Mouse (Mus musculus): ENCODE measurements around the gene Ddx49. TPM values are rescaled to one million over a fixed set of nuclear protein-coding genes. Genes with fewer than 3 reads are reported as not detected.

The Ddx49 gene
- polyA plus RNA-seq, 1 experiment: 45.0 TPM

DNA sequence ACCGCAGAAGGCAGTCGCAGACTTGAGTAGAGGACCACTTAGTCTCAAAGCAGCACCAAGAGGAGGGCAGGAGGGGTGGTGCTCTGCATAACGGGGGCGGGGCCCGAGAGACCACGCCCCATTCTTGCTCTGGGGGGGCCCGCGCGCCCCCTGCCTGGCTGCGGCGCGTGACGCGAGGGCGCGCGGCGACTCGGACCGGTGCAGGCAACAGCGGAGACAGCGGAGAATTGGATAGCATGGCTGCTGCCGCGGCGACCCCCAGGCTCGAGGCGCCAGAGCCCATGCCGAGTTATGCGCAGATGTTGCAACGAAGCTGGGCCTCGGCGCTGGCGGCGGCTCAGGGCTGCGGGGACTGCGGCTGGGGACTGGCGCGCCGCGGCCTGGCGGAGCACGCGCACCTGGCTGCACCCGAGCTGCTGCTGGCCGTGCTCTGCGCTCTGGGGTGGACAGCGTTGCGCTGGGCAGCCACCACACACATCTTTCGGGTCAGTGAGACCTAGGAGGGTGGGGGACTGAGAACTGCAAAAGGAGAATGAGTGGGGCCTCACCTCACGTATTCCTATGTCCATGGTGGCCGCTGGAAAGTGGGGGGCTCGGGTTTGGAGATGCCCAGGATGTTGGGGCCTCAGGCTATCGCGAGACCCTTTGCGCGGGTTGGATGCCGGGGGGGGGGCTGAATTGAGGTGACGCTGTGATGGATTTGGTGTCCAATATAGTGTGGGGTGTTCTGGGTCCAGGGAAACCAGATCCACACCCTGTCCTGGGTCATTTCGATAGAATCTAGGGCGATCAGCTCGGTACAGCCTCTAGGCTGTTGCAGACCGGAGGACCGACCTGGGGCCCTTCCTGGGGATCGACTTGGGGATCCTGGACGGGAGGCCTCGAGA is 13.6 kb upstream of the Ddx49 start, which contains the start of gene Cers1:
Gene Cers1, plus strand, starts transcription at position 152 of the 887 bp plus-strand sequence.
- Histone ChIP-seq H3K4me3 (replicated peaks; ENCODE audit: insufficient read depth, low read depth, low read length) (peak within 1 kb of the TSS; percentile 83), H3K4me1 (ENCODE audit: control insufficient read depth, insufficient read depth, low read length) (peaks cover 10% of the 10 kb centered on the region), H3K27me3 (ENCODE audit: control insufficient read depth, insufficient read depth, low read length) (no peaks in the 10 kb centered on the region), H3K27ac (ENCODE audit: insufficient read depth, low read length) (peak within 1 kb of the TSS; percentile 63)
- 2% methylated on average over 66 of the region's 66 CpGs for WGBS
- TF ChIP-seq POLR2A (IDR thresholded peaks at IDR 0.05; ENCODE audit: borderline replicate concordance, insufficient read depth, low read length): peak; percentile 63
- TF ChIP-seq CTCF (IDR thresholded peaks at IDR 0.05; ENCODE audit: borderline replicate concordance, insufficient read depth, low read depth, low read length): no peak
- peak; percentile 80 to 84 for DNase-seq

DNA sequence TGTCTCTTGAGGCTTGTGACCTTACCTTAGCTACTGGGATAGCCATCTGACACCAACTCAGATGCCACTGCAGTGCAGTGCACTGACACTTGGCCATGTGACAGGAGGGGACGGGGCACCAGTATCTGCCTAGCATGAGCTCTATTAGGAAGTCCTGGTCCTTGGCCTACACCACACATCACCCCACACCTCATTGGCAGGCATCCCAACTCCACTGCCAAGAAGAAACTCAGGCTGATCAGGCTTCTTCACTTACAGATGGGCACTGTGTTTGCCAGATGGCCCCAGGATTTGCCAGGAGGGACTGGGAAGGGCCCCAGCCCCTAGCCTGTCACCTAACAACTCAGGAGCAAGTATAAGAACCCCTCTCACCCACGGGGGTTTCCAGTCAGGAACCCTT is 11.1 kb upstream of the Ddx49 start:
- DNase-seq: peak in 1 of 2 experiments; percentile 39
- Histone ChIP-seq H3K4me3 (replicated peaks; ENCODE audit: insufficient read depth, low read depth, low read length) (no peak overlapping the region), H3K27ac (ENCODE audit: insufficient read depth, low read length) (no peak overlapping the region), H3K27me3 (ENCODE audit: control insufficient read depth, insufficient read depth, low read length) (no peaks in the 10 kb centered on the region), H3K4me1 (ENCODE audit: control insufficient read depth, insufficient read depth, low read length) (peaks cover 10% of the 10 kb centered on the region)
- TF ChIP-seq CTCF (IDR thresholded peaks at IDR 0.05; ENCODE audit: borderline replicate concordance, insufficient read depth, low read depth, low read length) (no peak), POLR2A (IDR thresholded peaks at IDR 0.05; ENCODE audit: borderline replicate concordance, insufficient read depth, low read length) (no peak)
- 6% methylated on average over 2 of the region's 2 CpGs for WGBS

DNA sequence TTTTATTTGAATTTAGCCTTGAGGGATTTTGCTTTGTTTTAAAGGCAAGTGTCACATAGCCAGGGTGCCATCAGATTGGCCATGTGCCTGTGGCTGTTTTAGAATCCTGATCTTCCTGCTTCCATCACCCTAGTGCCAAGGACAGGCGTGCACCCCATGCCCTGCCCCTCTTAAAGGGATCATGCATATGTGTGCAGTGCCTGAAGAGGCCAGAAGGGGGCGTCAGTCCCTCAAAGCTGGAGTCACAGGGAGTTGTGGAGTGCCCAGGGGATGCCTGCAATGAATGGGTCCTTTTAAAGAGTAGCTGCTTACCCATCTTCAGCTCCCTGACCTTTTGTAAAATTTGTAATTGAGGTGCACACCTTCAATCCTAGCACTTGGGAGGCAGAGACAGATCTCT is 7.0 kb upstream of the Ddx49 start:
- Histone ChIP-seq H3K27me3 (ENCODE audit: control insufficient read depth, insufficient read depth, low read length) (no peaks in the 10 kb centered on the region), H3K4me1 (ENCODE audit: control insufficient read depth, insufficient read depth, low read length) (peaks cover 5% of the 10 kb centered on the region), H3K4me3 (replicated peaks; ENCODE audit: insufficient read depth, low read depth, low read length) (no peak overlapping the region), H3K27ac (ENCODE audit: insufficient read depth, low read length) (no peak overlapping the region)
- 27% methylated on average over 2 of the region's 2 CpGs for WGBS
- no peak for DNase-seq
- TF ChIP-seq POLR2A (IDR thresholded peaks at IDR 0.05; ENCODE audit: borderline replicate concordance, insufficient read depth, low read length): no peak
- TF ChIP-seq CTCF (IDR thresholded peaks at IDR 0.05; ENCODE audit: borderline replicate concordance, insufficient read depth, low read depth, low read length): peak; percentile 61

DNA sequence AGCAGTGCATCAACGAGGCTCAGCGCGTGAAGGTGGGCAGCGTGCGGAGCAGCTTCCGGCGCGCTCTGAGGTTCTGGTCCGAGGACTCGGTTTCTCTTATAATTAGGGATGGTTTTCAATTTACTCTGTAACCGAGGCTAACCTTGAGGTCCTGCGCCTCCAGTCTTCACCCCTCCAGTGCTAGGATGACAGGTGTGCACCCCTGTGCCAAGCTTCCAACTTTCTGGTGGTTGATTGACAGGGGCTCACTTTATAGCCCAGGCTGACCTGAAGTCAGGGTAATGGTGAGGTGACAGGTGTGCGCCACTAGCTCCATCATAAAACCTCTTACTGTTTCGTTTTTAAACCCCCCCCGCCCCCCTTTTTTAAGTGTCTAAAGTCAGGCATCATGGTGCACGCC is 612 bp upstream of the Ddx49 start:
- Histone ChIP-seq H3K27me3 (ENCODE audit: control insufficient read depth, insufficient read depth, low read length) (no peaks in the 10 kb centered on the region), H3K4me1 (ENCODE audit: control insufficient read depth, insufficient read depth, low read length) (peaks cover 9% of the 10 kb centered on the region; the same call in 1 of the 2 replicates), H3K4me3 (replicated peaks; ENCODE audit: insufficient read depth, low read depth, low read length) (peak overlapping the region; percentile 80), H3K27ac (ENCODE audit: insufficient read depth, low read length) (peak overlapping the region; percentile 12; the same call in 1 of the 2 replicates)
- WGBS: 4% methylated on average over 16 of the region's 16 CpGs
- TF ChIP-seq POLR2A (IDR thresholded peaks at IDR 0.05; ENCODE audit: borderline replicate concordance, insufficient read depth, low read length) (no peak), CTCF (IDR thresholded peaks at IDR 0.05; ENCODE audit: borderline replicate concordance, insufficient read depth, low read depth, low read length) (no peak)
- DNase-seq: no peak

DNA sequence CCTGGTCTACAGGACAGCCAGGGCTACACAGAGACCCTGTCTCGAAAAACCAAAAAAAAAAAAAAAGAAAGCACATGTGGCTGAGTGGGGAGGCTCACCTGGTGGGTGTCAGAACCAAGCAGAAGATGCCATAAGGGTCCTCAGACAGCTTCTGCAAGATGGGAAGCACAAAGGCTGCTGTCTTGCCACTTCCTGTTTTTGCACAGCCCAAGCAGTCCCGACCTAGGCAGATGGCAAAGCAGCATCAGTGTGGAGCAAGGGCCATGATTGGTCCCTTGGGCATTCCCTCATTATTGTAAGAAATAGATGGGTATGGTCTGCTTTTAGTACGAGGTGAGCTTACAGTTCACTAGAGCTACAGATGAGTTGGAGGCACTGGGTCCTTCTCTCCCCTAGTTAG is 1.4 kb downstream of the Ddx49 start:
- TF ChIP-seq CTCF (IDR thresholded peaks at IDR 0.05; ENCODE audit: borderline replicate concordance, insufficient read depth, low read depth, low read length) (no peak), POLR2A (IDR thresholded peaks at IDR 0.05; ENCODE audit: borderline replicate concordance, insufficient read depth, low read length) (no peak)
- DNase-seq: no peak
- Histone ChIP-seq H3K4me1 (ENCODE audit: control insufficient read depth, insufficient read depth, low read length) (peaks cover 9% of the 10 kb centered on the region; the same call in 1 of the 2 replicates), H3K27me3 (ENCODE audit: control insufficient read depth, insufficient read depth, low read length) (no peaks in the 10 kb centered on the region), H3K4me3 (replicated peaks; ENCODE audit: insufficient read depth, low read depth, low read length) (no peak overlapping the region), H3K27ac (ENCODE audit: insufficient read depth, low read length) (no peak overlapping the region)
- 68% methylated on average over 3 of the region's 3 CpGs for WGBS

DNA sequence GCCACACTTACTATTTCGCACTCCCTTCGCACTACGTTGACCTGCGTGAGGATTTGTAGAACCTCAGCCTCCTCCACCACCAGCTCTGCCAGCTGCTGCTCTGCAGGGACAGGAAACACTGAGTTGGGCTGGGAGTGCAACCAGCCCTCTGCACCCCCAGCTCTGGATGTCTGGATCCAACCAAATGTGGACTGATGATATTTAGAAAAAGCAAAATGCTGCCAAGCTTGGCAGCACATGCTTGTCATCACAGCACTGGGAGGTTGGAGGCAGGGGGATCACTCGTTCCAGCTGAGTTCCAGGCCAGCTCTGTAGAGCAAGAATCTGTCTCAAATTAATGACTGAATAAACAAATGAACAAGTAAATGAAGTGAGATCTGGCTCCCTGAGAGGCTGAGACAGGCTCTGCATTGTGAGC is 8.3 kb downstream of the Ddx49 start:
- H3K27ac ChIP-seq (ENCODE audit: insufficient read depth, low read length): no peak overlapping the region
- H3K4me3 ChIP-seq (replicated peaks; ENCODE audit: insufficient read depth, low read depth, low read length): no peak overlapping the region
- H3K27me3 ChIP-seq (ENCODE audit: control insufficient read depth, insufficient read depth, low read length): no peaks in the 10 kb centered on the region
- TF ChIP-seq POLR2A (IDR thresholded peaks at IDR 0.05; ENCODE audit: borderline replicate concordance, insufficient read depth, low read length) (no peak), CTCF (IDR thresholded peaks at IDR 0.05; ENCODE audit: borderline replicate concordance, insufficient read depth, low read depth, low read length) (no peak)
- 57% methylated on average over 5 of the region's 5 CpGs for WGBS
- H3K4me1 ChIP-seq (ENCODE audit: control insufficient read depth, insufficient read depth, low read length): no peaks in the 10 kb centered on the region
- no peak for DNase-seq

DNA sequence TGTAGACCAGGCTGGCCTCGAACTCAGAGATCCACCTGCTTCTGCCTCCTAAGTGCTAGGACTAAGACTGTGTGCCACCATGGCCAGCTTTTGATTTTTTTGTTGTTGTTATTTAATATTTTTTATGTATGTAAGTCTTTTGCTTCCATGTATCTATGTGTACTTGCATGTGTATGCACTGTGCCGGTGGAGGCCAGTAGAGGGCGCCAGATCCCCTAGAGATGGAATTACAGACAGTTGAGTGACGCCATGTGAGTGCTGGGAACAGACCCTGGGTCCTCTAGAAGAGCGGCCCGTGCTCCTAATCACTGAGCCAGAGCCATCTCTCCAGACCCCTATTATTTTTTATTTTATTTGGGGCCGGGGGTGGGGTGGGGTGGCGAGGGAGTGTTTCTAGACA is 15.6 kb downstream of the Ddx49 start:
- DNase-seq: no peak
- Histone ChIP-seq H3K27me3 (ENCODE audit: control insufficient read depth, insufficient read depth, low read length) (peaks cover 6% of the 10 kb centered on the region; the same call in 1 of the 2 replicates), H3K27ac (ENCODE audit: insufficient read depth, low read length) (no peak overlapping the region), H3K4me1 (ENCODE audit: control insufficient read depth, insufficient read depth, low read length) (no peaks in the 10 kb centered on the region; the same call in 1 of the 2 replicates), H3K4me3 (replicated peaks; ENCODE audit: insufficient read depth, low read depth, low read length) (no peak overlapping the region)
- 88% methylated on average over 8 of the region's 8 CpGs for WGBS
- TF ChIP-seq CTCF (IDR thresholded peaks at IDR 0.05; ENCODE audit: borderline replicate concordance, insufficient read depth, low read depth, low read length) (peak; percentile 14; the same call in 1 of the 2 replicates), POLR2A (IDR thresholded peaks at IDR 0.05; ENCODE audit: borderline replicate concordance, insufficient read depth, low read length) (no peak)

DNA sequence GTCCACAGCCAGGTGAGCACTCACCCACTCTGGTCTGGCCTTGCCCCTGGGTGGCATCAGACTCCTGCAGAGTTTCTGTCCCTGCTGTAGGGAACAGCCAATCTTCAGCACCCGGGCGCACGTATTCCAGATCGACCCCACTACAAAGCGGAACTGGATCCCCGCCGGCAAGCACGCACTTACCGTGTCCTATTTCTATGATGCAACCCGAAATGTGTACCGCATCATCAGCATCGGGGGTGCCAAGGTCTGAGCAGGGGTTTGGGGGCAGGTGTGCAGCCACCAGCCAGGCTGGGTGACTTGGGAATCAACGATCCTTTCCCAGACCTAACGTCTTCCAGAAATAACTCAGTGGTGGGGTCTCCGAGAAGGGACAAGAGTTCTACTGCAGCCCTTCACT is 17.0 kb downstream of the Ddx49 start:
- no peaks in the 10 kb centered on the region; the same call in 1 of the 2 replicates for H3K4me1 ChIP-seq (ENCODE audit: control insufficient read depth, insufficient read depth, low read length)
- DNase-seq: no peak
- WGBS: 95% methylated on average over 15 of the region's 15 CpGs
- TF ChIP-seq CTCF (IDR thresholded peaks at IDR 0.05; ENCODE audit: borderline replicate concordance, insufficient read depth, low read depth, low read length): no peak
- peaks cover 6% of the 10 kb centered on the region; the same call in 1 of the 2 replicates for H3K27me3 ChIP-seq (ENCODE audit: control insufficient read depth, insufficient read depth, low read length)
- no peak overlapping the region for H3K4me3 ChIP-seq (replicated peaks; ENCODE audit: insufficient read depth, low read depth, low read length)
- no peak overlapping the region for H3K27ac ChIP-seq (ENCODE audit: insufficient read depth, low read length)

Data from cerebellum, adult 2 months (tissue).